Mouse (Mus musculus): Measurements from ENCODE around the gene C2. TPM values are rescaled to one million over a fixed set of nuclear protein-coding genes. Genes with fewer than 3 reads are reported as not detected.

Gene C2
- total and polyA plus RNA-seq, 3 experiments: 2.3 to 25.9 (median 2.5) TPM

- TF ChIP-seq GATA1 (IDR thresholded peaks at IDR 0.05; ENCODE audit: borderline replicate concordance, low read length) (no peak), TAL1 (conservative IDR thresholded peaks at IDR 0.05; ENCODE audit: low read depth, low read length) (no peak), POLR2AphosphoS5 (IDR thresholded peaks at IDR 0.05; ENCODE audit: insufficient replicate concordance, low read depth, low read length) (no peak), CTCF (IDR thresholded peaks at IDR 0.05; ENCODE audit: low read depth, low read length) (no peak), GATA2 (IDR thresholded peaks at IDR 0.05; ENCODE audit: borderline replicate concordance, low read depth, low read length) (no peak)
- ATAC-seq (ENCODE audit: extremely low read depth, insufficient number of reproducible peaks, low FRiP score, poor library complexity, severe bottlenecking): no peak
- peak; percentile 27 for DNase-seq (ENCODE audit: low spot score)
- H3K4me1 ChIP-seq (ENCODE audit: insufficient read depth, low read depth, low read length): peaks cover 11% of the 10 kb centered on the region
- H3K36me3 ChIP-seq (replicated peaks): peaks cover 4% of the 10 kb centered on the region
- peak overlapping the region; percentile 51; the same call in 1 of the 2 replicates for H3K4me3 ChIP-seq (ENCODE audit: low read depth, low read length)
- H3K9me3 ChIP-seq (replicated peaks): no peaks in the 10 kb centered on the region
- H3K27me3 ChIP-seq (ENCODE audit: insufficient read depth, low read length): peaks cover 2% of the 10 kb centered on the region; the same call in 1 of the 2 replicates
Observed at GRCm38 (mm10) chr17:34941344-34942041, 43.4 kb upstream of the C2 start.

- ATAC-seq (ENCODE audit: extremely low read depth, insufficient number of reproducible peaks, low FRiP score, poor library complexity, severe bottlenecking) (no peak), DNase-seq (ENCODE audit: low spot score) (no peak)
- Histone ChIP-seq H3K27me3 (ENCODE audit: insufficient read depth, low read length) (0 out of 2 replicates have a peak, but pooled peaks cover 2% of the 10 kb centered on the region), H3K36me3 (replicated peaks) (peaks cover 33% of the 10 kb centered on the region), H3K4me1 (ENCODE audit: insufficient read depth, low read depth, low read length) (peaks cover 20% of the 10 kb centered on the region), H3K9me3 (replicated peaks) (no peaks in the 10 kb centered on the region), H3K4me3 (ENCODE audit: low read depth, low read length) (no peak overlapping the region)
- TF ChIP-seq TAL1 (conservative IDR thresholded peaks at IDR 0.05; ENCODE audit: low read depth, low read length) (no peak), CTCF (IDR thresholded peaks at IDR 0.05; ENCODE audit: low read depth, low read length) (no peak), POLR2AphosphoS5 (IDR thresholded peaks at IDR 0.05; ENCODE audit: insufficient replicate concordance, low read depth, low read length) (no peak), GATA1 (IDR thresholded peaks at IDR 0.05; ENCODE audit: borderline replicate concordance, low read length) (no peak), GATA2 (IDR thresholded peaks at IDR 0.05; ENCODE audit: borderline replicate concordance, low read depth, low read length) (no peak)
Observed at GRCm38 (mm10) chr17:34937960-34938505, 40.0 kb upstream of the C2 start.

DNA sequence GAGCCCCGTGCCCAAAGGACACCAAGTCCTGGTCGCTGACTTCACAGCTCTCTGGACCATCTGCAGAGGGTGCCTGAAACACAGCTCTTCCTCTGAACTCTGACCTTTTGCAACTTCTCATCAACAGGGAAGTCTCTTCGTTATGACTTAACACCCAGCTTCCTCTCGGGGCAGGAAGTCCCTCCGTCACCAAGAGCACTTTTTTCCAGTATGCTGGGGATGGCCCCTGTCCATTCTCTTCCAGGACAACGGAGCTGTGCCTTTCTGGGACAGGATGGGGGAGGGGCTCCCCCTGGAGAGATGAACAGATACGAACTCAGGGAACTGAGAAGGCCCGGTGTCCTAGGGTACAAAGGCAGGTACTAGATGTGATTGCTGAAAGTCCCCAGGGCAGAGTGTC, 36.8 kb upstream of the C2 start:
- DNase-seq (ENCODE audit: low spot score): no peak
- Histone ChIP-seq H3K4me1 (ENCODE audit: insufficient read depth, low read depth, low read length) (peaks cover 28% of the 10 kb centered on the region), H3K4me3 (ENCODE audit: low read depth, low read length) (no peak overlapping the region), H3K36me3 (replicated peaks) (peaks cover 40% of the 10 kb centered on the region), H3K27me3 (ENCODE audit: insufficient read depth, low read length) (0 out of 2 replicates have a peak, but pooled peaks cover 2% of the 10 kb centered on the region), H3K9me3 (replicated peaks) (no peaks in the 10 kb centered on the region)
- no peak for TF ChIP-seq CTCF (IDR thresholded peaks at IDR 0.05; ENCODE audit: low read depth, low read length)
- no peak for TF ChIP-seq POLR2AphosphoS5 (IDR thresholded peaks at IDR 0.05; ENCODE audit: insufficient replicate concordance, low read depth, low read length)
- no peak for TF ChIP-seq TAL1 (conservative IDR thresholded peaks at IDR 0.05; ENCODE audit: low read depth, low read length)
- no peak for TF ChIP-seq GATA2 (IDR thresholded peaks at IDR 0.05; ENCODE audit: borderline replicate concordance, low read depth, low read length)
- TF ChIP-seq GATA1 (IDR thresholded peaks at IDR 0.05; ENCODE audit: borderline replicate concordance, low read length): no peak
- ATAC-seq (ENCODE audit: extremely low read depth, insufficient number of reproducible peaks, low FRiP score, poor library complexity, severe bottlenecking): no peak

DNA sequence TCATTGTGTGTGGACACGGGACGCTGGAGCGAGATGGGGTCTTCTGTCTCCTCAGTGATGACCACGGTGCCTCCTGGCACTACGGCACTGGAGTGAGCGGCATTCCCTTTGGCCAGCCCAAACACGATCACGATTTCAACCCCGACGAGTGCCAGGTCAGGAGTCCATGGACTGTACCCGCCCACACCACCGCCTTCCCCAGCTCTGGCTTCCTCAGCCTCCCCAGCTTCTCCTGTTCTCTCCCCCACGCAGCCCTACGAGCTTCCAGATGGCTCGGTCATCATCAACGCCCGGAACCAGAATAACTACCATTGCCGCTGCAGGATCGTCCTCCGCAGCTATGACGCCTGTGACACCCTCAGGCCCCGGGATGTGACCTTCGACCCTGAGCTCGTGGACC, 36.0 kb upstream of the C2 start:
- TF ChIP-seq CTCF (IDR thresholded peaks at IDR 0.05; ENCODE audit: low read depth, low read length) (no peak), GATA2 (IDR thresholded peaks at IDR 0.05; ENCODE audit: borderline replicate concordance, low read depth, low read length) (no peak), TAL1 (conservative IDR thresholded peaks at IDR 0.05; ENCODE audit: low read depth, low read length) (no peak), POLR2AphosphoS5 (IDR thresholded peaks at IDR 0.05; ENCODE audit: insufficient replicate concordance, low read depth, low read length) (no peak), GATA1 (IDR thresholded peaks at IDR 0.05; ENCODE audit: borderline replicate concordance, low read length) (no peak)
- DNase-seq (ENCODE audit: low spot score) (no peak), ATAC-seq (ENCODE audit: extremely low read depth, insufficient number of reproducible peaks, low FRiP score, poor library complexity, severe bottlenecking) (no peak)
- Histone ChIP-seq H3K4me1 (ENCODE audit: insufficient read depth, low read depth, low read length) (peaks cover 24% of the 10 kb centered on the region), H3K4me3 (ENCODE audit: low read depth, low read length) (peak overlapping the region; percentile 9; the same call in 1 of the 2 replicates), H3K27me3 (ENCODE audit: insufficient read depth, low read length) (no peaks in the 10 kb centered on the region), H3K36me3 (replicated peaks) (peaks cover 40% of the 10 kb centered on the region), H3K9me3 (replicated peaks) (no peaks in the 10 kb centered on the region)

GRCm38 (mm10) chr17:34932287-34932686, 34.2 kb upstream of the C2 start:
- ATAC-seq (ENCODE audit: extremely low read depth, insufficient number of reproducible peaks, low FRiP score, poor library complexity, severe bottlenecking): no peak
- H3K36me3 ChIP-seq (replicated peaks): peaks cover 38% of the 10 kb centered on the region
- H3K27me3 ChIP-seq (ENCODE audit: insufficient read depth, low read length): peaks cover 10% of the 10 kb centered on the region; the same call in 1 of the 2 replicates
- TF ChIP-seq TAL1 (conservative IDR thresholded peaks at IDR 0.05; ENCODE audit: low read depth, low read length) (no peak), GATA1 (IDR thresholded peaks at IDR 0.05; ENCODE audit: borderline replicate concordance, low read length) (no peak), CTCF (IDR thresholded peaks at IDR 0.05; ENCODE audit: low read depth, low read length) (no peak), POLR2AphosphoS5 (IDR thresholded peaks at IDR 0.05; ENCODE audit: insufficient replicate concordance, low read depth, low read length) (no peak), GATA2 (IDR thresholded peaks at IDR 0.05; ENCODE audit: borderline replicate concordance, low read depth, low read length) (no peak)
- no peak overlapping the region; the same call in 1 of the 2 replicates for H3K4me3 ChIP-seq (ENCODE audit: low read depth, low read length)
- DNase-seq (ENCODE audit: low spot score): no peak
- no peaks in the 10 kb centered on the region for H3K9me3 ChIP-seq (replicated peaks)
- H3K4me1 ChIP-seq (ENCODE audit: insufficient read depth, low read depth, low read length): peaks cover 24% of the 10 kb centered on the region

- peaks cover 38% of the 10 kb centered on the region for H3K36me3 ChIP-seq (replicated peaks)
- no peak for DNase-seq (ENCODE audit: low spot score)
Observed at GRCm38 (mm10) chr17:34931735-34932098, 33.7 kb upstream of the C2 start.

More at GRCm38 (mm10) chr17:34931735-34932098, 33.7 kb upstream of the C2 start:
- Histone ChIP-seq H3K4me3 (ENCODE audit: low read depth, low read length) (peak overlapping the region; percentile 94), H3K4me1 (ENCODE audit: insufficient read depth, low read depth, low read length) (peaks cover 26% of the 10 kb centered on the region), H3K27me3 (ENCODE audit: insufficient read depth, low read length) (peaks cover 10% of the 10 kb centered on the region; the same call in 1 of the 2 replicates), H3K9me3 (replicated peaks) (no peaks in the 10 kb centered on the region)
- ATAC-seq (ENCODE audit: extremely low read depth, insufficient number of reproducible peaks, low FRiP score, poor library complexity, severe bottlenecking): no peak
- no peak for TF ChIP-seq POLR2AphosphoS5 (IDR thresholded peaks at IDR 0.05; ENCODE audit: insufficient replicate concordance, low read depth, low read length)
- TF ChIP-seq TAL1 (conservative IDR thresholded peaks at IDR 0.05; ENCODE audit: low read depth, low read length): no peak

Data from G1E (cell line).